Mouse (Mus musculus) cortical plate, adult 2 months (tissue): ENCODE measurements around the gene 2410015M20Rik.

Experiments
- CTCF ChIP-seq: fragments of 200-500 bp; IDR thresholded peaks from 2 replicates; pipeline ENCODE4 v1.5.1; 2011; ENCODE audit warnings: mild to moderate bottlenecking, control low read depth, low read length; ENCODE audit not compliant: insufficient read depth; ENCODE audit errors: extremely low read depth
- POLR2A ChIP-seq: fragments of 200-500 bp; IDR thresholded peaks from 2 replicates; pipeline ENCODE4 v1.6.1; 2011; ENCODE audit warnings: mild to moderate bottlenecking, low read length, control low read depth; ENCODE audit not compliant: insufficient read depth; ENCODE audit errors: extremely low read depth

DNA sequence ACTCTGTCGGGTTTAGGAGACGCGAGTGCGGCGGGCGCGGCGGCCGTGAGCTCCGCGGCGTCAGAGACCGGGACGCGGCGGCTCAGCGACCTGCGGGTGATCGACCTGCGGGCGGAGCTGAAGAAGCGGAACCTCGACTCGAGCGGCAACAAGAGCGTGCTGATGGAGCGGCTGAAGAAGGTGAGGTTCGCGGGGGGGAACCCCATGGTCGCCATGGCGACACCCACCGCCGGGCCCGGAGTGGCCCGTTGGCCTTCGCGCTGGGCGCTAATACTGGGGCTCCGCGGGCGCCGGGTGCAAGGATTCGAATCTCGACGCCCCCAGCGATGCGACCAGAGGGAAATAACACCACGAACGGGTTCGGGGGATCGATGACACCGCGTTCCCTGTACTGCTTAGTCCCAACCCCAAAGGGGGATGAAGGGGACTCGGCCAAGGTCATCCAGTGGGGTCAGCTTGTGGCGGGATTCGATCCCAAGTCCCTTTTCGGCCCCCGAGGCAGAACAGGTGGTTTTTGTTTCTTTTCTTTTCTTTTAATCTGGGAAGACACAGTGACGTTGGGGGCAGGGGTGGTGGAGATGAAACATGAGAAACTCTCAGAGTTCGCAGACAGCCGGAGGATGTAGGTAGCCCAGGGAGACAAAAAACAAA, 24.3 kb downstream of the 2410015M20Rik start:
- no peak for TF ChIP-seq CTCF
- TF ChIP-seq POLR2A, result no peak
